Mouse (Mus musculus) ES-Bruce4 (cell line): ENCODE measurements around the gene Tnfaip8l1.

ENCODE experiments used
- CTCF ChIP-seq: IDR thresholded peaks from one replicate; pipeline ENCODE4 v1.8.1; 2011; ENCODE audit warnings: low read depth, low read length
- POLR2A ChIP-seq: IDR thresholded peaks from one replicate; pipeline ENCODE4 v1.8.1; 2011; ENCODE audit warnings: low read length; ENCODE audit not compliant: insufficient read depth

GRCm38 (mm10) chr17:56141702-56142605 is 20.3 kb upstream of the Tnfaip8l1 start:
- no peak for TF ChIP-seq POLR2A
- TF ChIP-seq CTCF: no peak
